Mouse (Mus musculus): Measurements from ENCODE around the gene Lrrc72. TPM values are rescaled to one million over a fixed set of nuclear protein-coding genes. Genes with fewer than 3 reads are reported as not detected.

The Lrrc72 gene
- total and polyA plus RNA-seq, 3 experiments = not detected

DNA sequence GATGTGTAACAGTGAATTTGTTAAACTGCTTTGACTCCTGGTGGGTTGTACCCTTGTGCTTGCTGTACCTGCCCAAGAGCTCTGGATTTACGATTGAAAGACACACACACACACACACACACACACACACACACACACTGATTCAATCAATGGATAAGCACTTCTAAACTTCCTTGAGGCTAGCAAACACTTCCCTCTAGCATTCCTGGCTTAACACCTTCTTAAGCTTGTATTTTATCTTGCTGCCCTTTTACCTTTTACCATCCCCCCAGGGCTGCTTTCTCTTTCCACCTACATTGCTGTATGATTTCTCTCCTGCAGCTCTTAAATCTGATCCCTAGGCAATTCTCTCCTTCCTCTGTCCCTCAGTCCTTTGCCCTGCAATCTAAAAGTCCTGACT is 87.9 kb downstream of the Lrrc72 start:
- no peak for DNase-seq (ENCODE audit: extremely low read depth)
- TF ChIP-seq ZMIZ1 (IDR thresholded peaks at IDR 0.05; ENCODE audit: low read depth, low read length) = no peak
- no peak for TF ChIP-seq MAX (IDR thresholded peaks at IDR 0.05; ENCODE audit: low read length)
- no peak for TF ChIP-seq MXI1 (IDR thresholded peaks at IDR 0.05; ENCODE audit: low read depth, low read length)
- TF ChIP-seq NRF1 (IDR thresholded peaks at IDR 0.05; ENCODE audit: low read depth, low read length) = no peak
- no peak for TF ChIP-seq MEF2A (IDR thresholded peaks at IDR 0.05; ENCODE audit: borderline replicate concordance, low read depth, low read length)
- TF ChIP-seq SMC3 (IDR thresholded peaks at IDR 0.05; ENCODE audit: low read depth, low read length) = no peak
- TF ChIP-seq UBTF (IDR thresholded peaks at IDR 0.05; ENCODE audit: low read depth, low read length) = no peak
- TF ChIP-seq JUND (conservative IDR thresholded peaks at IDR 0.05; ENCODE audit: low read depth, low read length) = no peak
- TF ChIP-seq NELFE (IDR thresholded peaks at IDR 0.05; ENCODE audit: low read depth, low read length) = no peak
- TF ChIP-seq IRF4 (IDR thresholded peaks at IDR 0.05; ENCODE audit: low read depth, low read length) = no peak
- no peak for TF ChIP-seq GABPA (IDR thresholded peaks at IDR 0.05; ENCODE audit: insufficient replicate concordance, low read depth, low read length)
- no peak for TF ChIP-seq CHD2 (IDR thresholded peaks at IDR 0.05; ENCODE audit: low read length)
- no peak for TF ChIP-seq ZC3H11A (IDR thresholded peaks at IDR 0.05; ENCODE audit: low read depth, low read length)
- in situ Hi-C loops (cut with MboI; ENCODE audit: low pct_ligation_motif_present, low pct_unique_long_range_greater_than_20kb, low sequenced_read_pairs) (no loop called here), dilution Hi-C loops (cut with MboI; ENCODE audit: extremely low pct_ligation_motif_present, extremely low pct_unique_long_range_greater_than_20kb, low sequenced_read_pairs) (no loop called here)
- H3K27ac ChIP-seq (ENCODE audit: insufficient read depth, low read depth) = no peak overlapping the region
- peaks cover 7 to 22% of the 10 kb centered on the region in 2 experiments for H3K4me1 ChIP-seq (ENCODE audit: control insufficient read depth in 1 of 2, insufficient read depth in 2 of 2)
- H3K36me3 ChIP-seq (replicated peaks in 1 of 2; ENCODE audit: control insufficient read depth in 1 of 2, insufficient read depth in 1 of 2, low read length in 1 of 2) = peaks cover under 1 to 34% of the 10 kb centered on the region in 2 experiments
- no peak overlapping the region for H3K9ac ChIP-seq (ENCODE audit: insufficient read depth, low read depth)
- H3K79me2 ChIP-seq (replicated peaks; ENCODE audit: control insufficient read depth, extremely low read depth, insufficient read depth, poor library complexity, severe bottlenecking) = no peaks in the 10 kb centered on the region; the same call in 1 of the 2 replicates
- H3K4me2 ChIP-seq (ENCODE audit: insufficient read depth, low read depth, poor library complexity, severe bottlenecking) = no peak overlapping the region
- no peaks in the 10 kb centered on the region for H3K27me3 ChIP-seq (replicated peaks)
- no peak overlapping the region for H3K4me3 ChIP-seq (replicated peaks in 1 of 3; ENCODE audit: low read depth in 2 of 3, low read length in 2 of 3, poor library complexity in 1 of 3)
- H3K9me3 ChIP-seq (replicated peaks; ENCODE audit: low read length) = no peaks in the 10 kb centered on the region

- Histone ChIP-seq H3K4me1 (ENCODE audit: control insufficient read depth in 1 of 2, insufficient read depth in 2 of 2) (peaks cover 7 to 22% of the 10 kb centered on the region in 2 experiments), H3K4me3 (replicated peaks in 1 of 3; ENCODE audit: low read depth in 2 of 3, low read length in 2 of 3, poor library complexity in 1 of 3) (no peak overlapping the region), H3K79me2 (replicated peaks; ENCODE audit: control insufficient read depth, extremely low read depth, insufficient read depth, poor library complexity, severe bottlenecking) (no peaks in the 10 kb centered on the region; the same call in 1 of the 2 replicates), H3K4me2 (ENCODE audit: insufficient read depth, low read depth, poor library complexity, severe bottlenecking) (no peak overlapping the region), H3K36me3 (replicated peaks in 1 of 2; ENCODE audit: control insufficient read depth in 1 of 2, insufficient read depth in 1 of 2, low read length in 1 of 2) (peaks cover 0 to 31% of the 10 kb centered on the region in 2 experiments), H3K27ac (ENCODE audit: insufficient read depth, low read depth) (no peak overlapping the region), H3K9me3 (replicated peaks; ENCODE audit: low read length) (no peaks in the 10 kb centered on the region), H3K27me3 (replicated peaks) (no peaks in the 10 kb centered on the region), H3K9ac (ENCODE audit: insufficient read depth, low read depth) (no peak overlapping the region)
- DNase-seq (ENCODE audit: extremely low read depth) = peak; percentile 29
- dilution Hi-C loops (cut with MboI; ENCODE audit: extremely low pct_ligation_motif_present, extremely low pct_unique_long_range_greater_than_20kb, low sequenced_read_pairs) = no loop called here
- in situ Hi-C loops (cut with MboI; ENCODE audit: low pct_ligation_motif_present, low pct_unique_long_range_greater_than_20kb, low sequenced_read_pairs) = no loop called here
- peak; percentile 86 for TF ChIP-seq ZNF384 (IDR thresholded peaks at IDR 0.05; ENCODE audit: low read depth, low read length)
- TF ChIP-seq RCOR1 (conservative IDR thresholded peaks at IDR 0.05; ENCODE audit: low read depth, low read length) = no peak
These were observed 88.9 kb downstream of the Lrrc72 start for GRCm38 (mm10) chr12:36164126-36164791.

Other genes starting within 250 kb of the Lrrc72 start
- 20.8 and 28.9 TPM in 2 replicates for gene Tspan13, start 210.9 kb downstream of the Lrrc72 start, total RNA-seq (2012; rRNA removed)
- gene Tspan13, start 210.9 kb downstream of the Lrrc72 start, total RNA-seq (2014; rRNA removed) = 15.8 and 16.6 TPM in 2 replicates
- gene Tspan13, start 210.9 kb downstream of the Lrrc72 start, polyA plus RNA-seq (2012; ENCODE audit: insufficient read length, low read depth) = 17.4 and 18.6 TPM in 2 replicates
- gene Ankmy2, start 96.3 kb downstream of the Lrrc72 start, total RNA-seq (2012; rRNA removed) = 13.8 and 14.8 TPM in 2 replicates
- gene Ankmy2, start 96.3 kb downstream of the Lrrc72 start, total RNA-seq (2014; rRNA removed) = 19.1 and 20.9 TPM in 2 replicates
- gene Ankmy2, start 96.3 kb downstream of the Lrrc72 start, polyA plus RNA-seq (2012; ENCODE audit: insufficient read length, low read depth) = 16.7 and 16.8 TPM in 2 replicates
- gene Bzw2, start 95.3 kb downstream of the Lrrc72 start, total RNA-seq (2012; rRNA removed) = 161 and 192 TPM in 2 replicates
- 412 and 424 TPM in 2 replicates for gene Bzw2, start 95.3 kb downstream of the Lrrc72 start, total RNA-seq (2014; rRNA removed)
- 254 and 275 TPM in 2 replicates for gene Bzw2, start 95.3 kb downstream of the Lrrc72 start, polyA plus RNA-seq (2012; ENCODE audit: insufficient read length, low read depth)
- gene Sostdc1, start 60.7 kb upstream of the Lrrc72 start, total RNA-seq (2012; rRNA removed) = not detected in 2 replicates
- gene Sostdc1, start 60.7 kb upstream of the Lrrc72 start, total RNA-seq (2014; rRNA removed) = not detected in 2 replicates
- not detected in 2 replicates for gene Sostdc1, start 60.7 kb upstream of the Lrrc72 start, polyA plus RNA-seq (2012; ENCODE audit: insufficient read length, low read depth)
- gene Ispd, start 128.1 kb upstream of the Lrrc72 start, total RNA-seq (2012; rRNA removed) = 0.42 and 0.51 TPM in 2 replicates
- 1.6 and 1.8 TPM in 2 replicates for gene Ispd, start 128.1 kb upstream of the Lrrc72 start, total RNA-seq (2014; rRNA removed)
- 1.2 and 1.4 TPM in 2 replicates for gene Ispd, start 128.1 kb upstream of the Lrrc72 start, polyA plus RNA-seq (2012; ENCODE audit: insufficient read length, low read depth)
- gene D630036H23Rik, start 128.8 kb upstream of the Lrrc72 start, total RNA-seq (2012; rRNA removed) = 0.25 and 0.34 TPM in 2 replicates
- gene D630036H23Rik, start 128.8 kb upstream of the Lrrc72 start, total RNA-seq (2014; rRNA removed) = 0.63 TPM in 1 of 2 replicates, not detected in the other
- gene D630036H23Rik, start 128.8 kb upstream of the Lrrc72 start, polyA plus RNA-seq (2012; ENCODE audit: insufficient read length, low read depth) = 0.27 TPM in 1 of 2 replicates, not detected in the other